Mouse (Mus musculus) c-Kit-negative CD71-positive TER-119-positive erythroid progenitor cells, embryonic 14.5 days (primary cell): ENCODE measurements around the gene Frmpd3.
"Not testable (repeated sequence)": the region's sequence is repeated elsewhere in the genome, so short reads cannot be mapped to it uniquely, and the experiment has no call there.

ENCODE experiments used
- DNase-seq: peaks from one replicate; pipeline ENCODE4 v3.0.0-alpha.2; 2013; ENCODE audit warnings: low read depth, low spot score

Gene Frmpd3

DNA sequence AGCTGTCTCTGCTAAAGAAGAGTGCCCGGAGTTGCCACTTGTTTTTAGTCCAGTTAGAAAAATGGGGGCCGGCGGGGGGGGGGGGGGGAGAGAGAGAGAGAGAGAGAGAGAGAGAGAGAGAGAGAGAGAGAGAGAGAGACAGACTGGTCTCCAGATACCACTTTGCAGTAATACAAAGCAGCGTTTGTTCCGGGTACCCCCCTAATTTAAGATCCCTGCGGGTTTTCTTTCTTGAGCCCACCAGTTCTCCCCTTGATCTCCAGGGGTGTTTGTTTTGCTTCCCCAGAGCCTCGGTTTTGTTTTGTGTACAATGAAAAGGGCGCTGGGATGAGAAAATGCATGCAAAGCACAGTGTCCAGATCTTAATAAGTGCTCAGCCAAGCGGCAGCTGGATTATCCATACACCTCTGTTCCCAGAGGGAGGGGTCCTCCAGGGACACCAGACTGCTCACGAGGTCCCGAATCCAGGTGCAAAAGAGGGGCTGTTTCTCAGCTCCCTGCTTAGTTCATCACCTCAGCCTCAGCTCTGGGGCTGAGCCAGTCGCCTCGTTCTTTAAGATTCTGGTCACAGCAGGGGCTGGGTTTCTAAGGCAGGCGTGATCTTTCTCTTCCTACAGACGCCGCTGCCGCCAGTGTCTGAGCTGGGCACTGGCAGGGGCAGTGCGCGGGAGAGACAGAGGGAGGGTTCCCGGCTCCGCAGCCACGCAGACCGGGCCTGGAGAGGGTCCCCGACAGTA, at the start of gene Frmpd3:
Frmpd3 (plus strand) TSS at position 608 of the 737 bp plus-strand sequence.
- no peak for DNase-seq

GRCm38 (mm10) chrX:140303731-140304130, 38.3 kb upstream of the Frmpd3 start:
- no peak for DNase-seq

- no peak for DNase-seq
These were observed 36.4 kb upstream of the Frmpd3 start for GRCm38 (mm10) chrX:140305652-140306051.

GRCm38 (mm10) chrX:140317931-140318330, 24.1 kb upstream of the Frmpd3 start:
- no peak for DNase-seq

DNA sequence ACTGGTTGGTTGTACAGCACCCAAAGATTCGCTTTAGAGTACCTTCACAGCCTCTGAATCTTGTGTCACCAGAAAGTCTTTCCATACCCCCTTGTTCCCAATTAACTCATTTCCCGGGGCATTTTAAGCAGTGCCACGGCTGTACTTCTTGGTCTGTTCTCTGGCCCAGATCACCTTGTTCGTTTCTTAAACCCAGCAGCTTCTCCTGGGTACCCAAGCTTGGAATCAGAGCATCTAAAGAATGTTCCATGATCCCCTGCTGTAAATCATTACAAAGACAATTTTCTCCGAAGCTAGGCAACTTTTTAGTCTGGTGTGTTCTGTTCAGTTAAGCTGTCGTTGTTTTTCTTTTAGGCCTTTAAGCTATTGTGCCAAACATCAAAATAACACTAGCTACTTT, 22.9 kb upstream of the Frmpd3 start:
- no peak for DNase-seq

- DNase-seq: not testable (repeated sequence)
These were observed 21.4 kb upstream of the Frmpd3 start for GRCm38 (mm10) chrX:140320671-140321070.

- no peak for DNase-seq
These were observed 515 bp downstream of the Frmpd3 start for GRCm38 (mm10) chrX:140342393-140343163.

DNA sequence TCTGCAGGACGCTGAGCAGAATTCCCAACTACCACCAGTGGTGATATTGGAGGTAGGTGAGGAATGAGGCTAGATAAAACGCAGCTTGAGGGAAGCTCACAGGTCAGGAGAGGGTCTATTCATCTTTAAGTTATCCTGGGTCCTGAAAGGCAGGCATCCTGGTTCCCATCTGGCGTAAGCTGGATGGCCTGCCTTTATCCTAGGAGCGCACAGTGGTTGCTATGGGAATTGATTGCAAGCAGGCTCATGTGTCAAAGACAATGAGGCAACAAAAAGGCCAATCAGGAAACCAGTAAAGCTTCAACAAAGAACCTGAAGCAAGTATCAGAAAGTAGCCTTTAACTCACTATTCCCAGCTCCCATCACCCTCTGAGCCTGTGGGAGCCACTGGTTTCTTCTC, 33.6 kb downstream of the Frmpd3 start:
- no peak for DNase-seq

GRCm38 (mm10) chrX:140399986-140400385, 57.9 kb downstream of the Frmpd3 start:
- DNase-seq: no peak

- no peak for DNase-seq
These were observed 60.8 kb downstream of the Frmpd3 start for GRCm38 (mm10) chrX:140402904-140403303.

- DNase-seq: no peak
These were observed 64.0 kb downstream of the Frmpd3 start for GRCm38 (mm10) chrX:140406079-140406478.

- DNase-seq: no peak
These were observed 64.4 kb downstream of the Frmpd3 start for GRCm38 (mm10) chrX:140406501-140406900.

- no peak for DNase-seq
These were observed 65.5 kb downstream of the Frmpd3 start for GRCm38 (mm10) chrX:140407593-140407992.

GRCm38 (mm10) chrX:140418467-140418866, 76.4 kb downstream of the Frmpd3 start:
- DNase-seq: no peak

- DNase-seq: no peak
These were observed 85.1 kb downstream of the Frmpd3 start for GRCm38 (mm10) chrX:140427124-140427523.

DNA sequence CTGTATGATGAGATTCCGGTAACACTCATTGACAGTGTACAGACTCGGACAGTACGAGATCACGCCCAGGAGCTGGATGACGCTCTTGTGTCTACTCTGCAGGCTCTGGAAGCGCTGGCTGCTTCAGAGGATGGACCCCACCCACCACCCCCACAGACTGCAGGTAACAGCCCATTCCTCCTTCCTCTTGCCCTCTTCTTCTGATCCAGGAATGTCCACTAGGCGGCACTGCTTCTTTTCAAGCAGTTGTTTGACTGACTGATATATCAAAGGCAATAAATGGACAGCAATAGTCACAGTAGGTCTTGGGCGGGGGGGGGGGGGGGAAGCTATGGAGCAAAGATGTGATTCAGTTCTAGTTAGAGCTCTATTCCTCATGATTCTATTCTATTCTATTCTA, 86.2 kb downstream of the Frmpd3 start:
- no peak for DNase-seq

GRCm38 (mm10) chrX:140429985-140430384, 87.9 kb downstream of the Frmpd3 start:
- no peak for DNase-seq

- DNase-seq: no peak
These were observed 88.4 kb downstream of the Frmpd3 start for GRCm38 (mm10) chrX:140430506-140430905.

GRCm38 (mm10) chrX:140431981-140432380, 89.9 kb downstream of the Frmpd3 start:
- no peak for DNase-seq

DNA sequence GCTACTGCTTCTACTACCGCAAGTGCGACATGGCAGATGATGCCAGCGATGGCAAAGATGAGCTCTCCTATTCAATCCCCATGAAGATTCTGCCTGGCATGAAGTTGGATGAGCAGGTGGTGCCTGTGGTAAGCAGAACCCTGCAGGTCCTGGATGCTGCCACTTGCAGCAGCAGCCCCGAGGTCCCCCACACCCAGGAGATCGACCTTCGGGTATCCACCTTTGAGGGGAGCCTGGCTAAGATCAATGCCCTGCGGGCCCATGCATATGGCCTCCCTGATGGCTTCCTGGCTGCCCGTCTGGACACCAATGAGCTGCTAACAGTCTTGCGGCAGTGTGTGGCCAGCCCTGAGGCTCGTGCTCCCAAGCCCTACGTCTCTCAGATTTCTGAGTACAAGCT, 90.7 kb downstream of the Frmpd3 start:
- no peak for DNase-seq

- no peak for DNase-seq
These were observed 95.8 kb downstream of the Frmpd3 start for GRCm38 (mm10) chrX:140437906-140438305.

GRCm38 (mm10) chrX:140445551-140445950, 103.5 kb downstream of the Frmpd3 start:
- no peak for DNase-seq

- no peak for DNase-seq
These were observed 108.0 kb downstream of the Frmpd3 start for GRCm38 (mm10) chrX:140450071-140450470.
